Mouse (Mus musculus) midbrain, embryonic 12.5 days (tissue): Measurements from ENCODE around the gene Pdzd2. TPM values are rescaled to one million over a fixed set of nuclear protein-coding genes. Genes with fewer than 3 reads are reported as not detected.

Experiments
- ATAC-seq: fragments of 200-750 bp; cut with Nextera tagmentation; 2 replicates; pipeline ENCODE4 v1.8.0; 2017; ENCODE audit warnings: low read depth, moderate TSS enrichment, moderate library complexity; ENCODE audit not compliant: low FRiP score
- H3K27ac ChIP-seq: fragments of 300-500 bp; sonication (generic); replicated peaks from 2 replicates; pipeline ENCODE4 v1.5.1; 2016; ENCODE audit warnings: mild to moderate bottlenecking
- H3K27me3 ChIP-seq: fragments of 300-500 bp; sonication (generic); 2 replicates; pipeline ENCODE4 v1.6.1; 2016; ENCODE audit warnings: mild to moderate bottlenecking
- H3K36me3 ChIP-seq: fragments of 300-500 bp; sonication (generic); 2 replicates; pipeline ENCODE4 v1.6.1; 2016
- H3K4me1 ChIP-seq: fragments of 300-500 bp; sonication (generic); 2 replicates; pipeline ENCODE4 v1.6.1; 2016
- H3K4me2 ChIP-seq: fragments of 300-500 bp; sonication (generic); replicated peaks from 2 replicates; pipeline ENCODE4 v1.6.1; 2016; ENCODE audit warnings: mild to moderate bottlenecking, moderate library complexity
- H3K4me3 ChIP-seq: fragments of 300-500 bp; sonication (generic); 2 replicates; pipeline ENCODE4 v1.5.1; 2016; ENCODE audit warnings: mild to moderate bottlenecking
- H3K9ac ChIP-seq: fragments of 300-500 bp; sonication (generic); replicated peaks from 2 replicates; pipeline ENCODE4 v1.6.1; 2016; ENCODE audit warnings: mild to moderate bottlenecking, moderate library complexity
- H3K9me3 ChIP-seq: fragments of 300-500 bp; sonication (generic); 2 replicates; pipeline ENCODE4 v1.6.1; 2016; ENCODE audit warnings: mild to moderate bottlenecking
- WGBS: fragments of 180-500 bp; shearing (Covaris S2); methylation state at CpG from one replicate; pipeline ENCODE4 v1.1.7; 2016; 5-methylcytosine and 5-hydroxymethylcytosine counted together
- polyA plus RNA-seq: library from polyadenylated mRNA; unstranded; fragments of >200 nt; fragmentation: Nextera tagmentation; extraction: Ambion mirVana; gene quantifications from 2 replicates; pipeline ENCODE4 v1.2.1, GENCODE M21; 2016

Pdzd2 gene
- polyA plus RNA-seq, 1 experiment from 2014 or later = 9.5 TPM

DNA sequence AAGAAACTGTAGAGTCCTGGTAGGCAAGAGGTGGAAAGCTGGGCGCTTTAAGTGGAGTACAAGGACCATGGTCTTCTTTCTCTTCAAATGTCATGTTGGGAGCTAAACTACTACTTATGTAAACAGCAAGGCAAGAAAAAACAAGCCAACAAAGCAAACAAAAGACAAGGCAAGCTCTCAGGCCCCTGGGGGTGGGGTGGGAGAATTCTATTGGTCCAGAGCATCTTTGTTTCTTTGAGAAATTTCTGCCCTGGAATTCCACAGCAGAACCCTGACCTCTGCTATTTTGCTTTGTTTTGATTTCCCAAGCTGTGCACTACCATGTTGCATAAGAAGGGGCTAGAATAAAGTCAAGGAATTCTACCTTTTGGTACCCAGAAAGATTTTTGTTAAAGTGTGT is 307.4 kb downstream of the Pdzd2 start:
- Histone ChIP-seq H3K4me3 (no peak overlapping the region), H3K9me3 (no peaks in the 10 kb centered on the region), H3K9ac (no peak overlapping the region), H3K4me2 (no peak overlapping the region), H3K36me3 (no peaks in the 10 kb centered on the region), H3K27me3 (no peaks in the 10 kb centered on the region; the same call in 1 of the 2 replicates), H3K27ac (no peak overlapping the region), H3K4me1 (no peaks in the 10 kb centered on the region)
- 79% methylated on average over 1 of the region's 1 CpGs for WGBS
- ATAC-seq = no peak

DNA sequence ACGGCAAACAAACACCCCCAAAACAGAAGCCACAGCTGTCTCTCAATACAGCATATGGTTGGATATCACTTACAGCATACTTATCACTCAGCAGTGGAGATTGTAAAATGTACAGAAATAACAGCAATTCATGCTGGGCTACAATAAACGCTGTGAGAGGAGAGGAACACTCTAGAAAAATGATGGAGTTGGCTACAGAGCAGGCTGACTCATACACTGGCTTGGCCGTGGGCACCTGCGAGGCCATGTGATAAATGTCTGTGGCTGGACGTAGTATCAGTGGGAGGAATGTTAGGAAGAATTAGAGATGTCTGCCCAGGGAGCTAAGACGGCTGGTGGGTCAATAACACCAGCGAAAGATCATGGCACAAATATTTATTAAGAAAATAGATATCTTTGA is 308.0 kb downstream of the Pdzd2 start:
- H3K4me1 ChIP-seq = no peaks in the 10 kb centered on the region
- H3K27ac ChIP-seq = no peak overlapping the region
- no peaks in the 10 kb centered on the region for H3K36me3 ChIP-seq
- H3K4me2 ChIP-seq = no peak overlapping the region
- H3K9ac ChIP-seq = no peak overlapping the region
- 82% methylated on average over 7 of the region's 7 CpGs for WGBS
- no peak for ATAC-seq
- H3K4me3 ChIP-seq = no peak overlapping the region
- no peaks in the 10 kb centered on the region; the same call in 1 of the 2 replicates for H3K27me3 ChIP-seq
- H3K9me3 ChIP-seq = no peaks in the 10 kb centered on the region

DNA sequence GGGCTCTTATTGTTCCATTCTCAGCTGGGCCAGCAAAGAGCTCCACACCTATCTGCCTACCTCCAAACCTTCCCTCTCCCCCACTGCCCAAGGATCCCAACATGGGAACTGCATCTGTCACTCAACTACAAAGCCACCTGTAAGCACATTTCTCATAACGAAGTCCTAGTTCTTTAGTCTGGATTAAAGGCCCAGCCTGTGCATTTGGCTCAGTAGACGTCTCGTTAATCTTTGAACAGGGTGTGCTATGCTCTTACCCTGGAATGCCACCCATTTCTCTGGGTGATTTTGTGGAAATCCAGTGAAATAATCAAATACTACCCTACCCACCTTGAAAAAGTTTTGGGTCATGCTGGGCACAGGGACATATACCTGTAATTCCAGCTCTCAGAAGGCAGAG is 308.5 kb downstream of the Pdzd2 start:
- H3K9me3 ChIP-seq = no peaks in the 10 kb centered on the region
- no peak overlapping the region for H3K27ac ChIP-seq
- H3K9ac ChIP-seq = no peak overlapping the region
- no peak overlapping the region for H3K4me2 ChIP-seq
- no peak for ATAC-seq
- H3K27me3 ChIP-seq = no peaks in the 10 kb centered on the region; the same call in 1 of the 2 replicates
- WGBS = 91% methylated on average over 3 of the region's 3 CpGs
- H3K36me3 ChIP-seq = no peaks in the 10 kb centered on the region
- H3K4me3 ChIP-seq = no peak overlapping the region
- no peaks in the 10 kb centered on the region for H3K4me1 ChIP-seq

DNA sequence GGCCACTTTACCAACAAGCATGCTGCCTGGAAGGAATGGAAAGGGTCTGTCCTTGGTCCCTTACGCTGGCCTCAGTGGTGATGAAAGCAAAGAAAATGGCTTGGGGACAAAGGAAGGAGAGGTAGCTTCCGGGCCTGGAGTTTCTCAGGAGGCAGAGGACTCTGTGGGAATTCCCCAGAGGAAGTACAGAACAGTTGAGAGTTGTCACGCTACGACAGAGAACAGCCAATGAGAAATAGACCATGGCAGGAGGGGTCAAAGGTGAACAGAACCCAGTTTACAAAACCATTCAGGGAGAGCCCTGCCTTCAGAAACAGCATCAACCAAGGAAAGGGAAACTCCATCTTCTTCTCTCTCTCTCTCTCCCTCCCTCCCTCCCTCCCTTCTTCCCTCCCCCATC is 309.1 kb downstream of the Pdzd2 start:
- ATAC-seq = no peak
- no peaks in the 10 kb centered on the region for H3K4me1 ChIP-seq

DNA sequence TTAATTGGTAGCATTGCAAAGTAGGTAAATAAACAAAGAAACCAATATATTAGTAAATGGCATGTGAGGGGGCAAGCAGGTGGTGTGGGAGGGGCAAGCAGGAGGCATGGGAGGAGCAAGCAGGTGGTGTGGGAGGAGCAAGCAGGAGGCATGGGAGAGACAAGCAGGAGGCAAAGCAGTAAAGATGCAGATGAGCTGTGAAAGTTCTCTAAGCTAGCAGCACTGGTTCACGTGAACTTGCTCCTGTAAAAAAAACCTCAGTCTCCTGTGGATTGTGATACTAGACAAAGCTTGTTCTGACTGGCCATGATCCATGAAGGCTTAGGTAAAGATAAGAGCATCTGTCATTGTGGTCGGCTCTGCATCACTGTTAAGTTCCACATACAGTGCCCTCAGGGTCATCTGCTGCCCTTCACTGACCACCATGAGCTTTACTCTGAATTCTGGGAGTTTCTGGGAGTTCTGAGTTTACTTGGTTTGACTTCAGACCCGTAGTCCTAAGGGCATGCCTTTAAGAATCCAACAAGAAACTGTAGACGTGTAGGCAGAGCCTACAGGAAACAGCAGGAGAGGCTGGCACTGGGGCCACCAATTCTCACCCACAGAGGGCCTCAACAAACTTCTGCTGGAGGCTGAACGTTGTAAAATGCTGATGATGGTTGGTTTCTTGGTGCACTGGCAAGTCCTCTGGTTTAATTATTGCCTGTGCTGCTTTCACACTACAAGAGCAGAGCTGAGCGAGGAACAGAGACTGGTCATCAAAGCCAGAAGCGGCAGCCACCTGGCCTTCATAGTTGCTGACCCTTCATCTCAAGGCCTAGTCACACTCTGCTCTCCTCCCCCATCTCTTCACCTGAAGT is 309.9 kb downstream of the Pdzd2 start:
- WGBS = 80% methylated on average over 7 of the region's 7 CpGs
- Histone ChIP-seq H3K36me3 (no peaks in the 10 kb centered on the region), H3K27me3 (no peaks in the 10 kb centered on the region), H3K4me1 (no peaks in the 10 kb centered on the region), H3K4me3 (no peak overlapping the region), H3K27ac (no peak overlapping the region), H3K9me3 (no peaks in the 10 kb centered on the region), H3K9ac (no peak overlapping the region), H3K4me2 (no peak overlapping the region)
- ATAC-seq = no peak

More for the DNA sequence above, 309.1 kb downstream of the Pdzd2 start:
- H3K9me3 ChIP-seq = no peaks in the 10 kb centered on the region
- H3K4me3 ChIP-seq = no peak overlapping the region
- no peak overlapping the region for H3K9ac ChIP-seq
- no peaks in the 10 kb centered on the region for H3K27me3 ChIP-seq
- no peak overlapping the region for H3K4me2 ChIP-seq
- H3K27ac ChIP-seq = no peak overlapping the region
- H3K36me3 ChIP-seq = no peaks in the 10 kb centered on the region
- 53% methylated on average over 4 of the region's 4 CpGs for WGBS

DNA sequence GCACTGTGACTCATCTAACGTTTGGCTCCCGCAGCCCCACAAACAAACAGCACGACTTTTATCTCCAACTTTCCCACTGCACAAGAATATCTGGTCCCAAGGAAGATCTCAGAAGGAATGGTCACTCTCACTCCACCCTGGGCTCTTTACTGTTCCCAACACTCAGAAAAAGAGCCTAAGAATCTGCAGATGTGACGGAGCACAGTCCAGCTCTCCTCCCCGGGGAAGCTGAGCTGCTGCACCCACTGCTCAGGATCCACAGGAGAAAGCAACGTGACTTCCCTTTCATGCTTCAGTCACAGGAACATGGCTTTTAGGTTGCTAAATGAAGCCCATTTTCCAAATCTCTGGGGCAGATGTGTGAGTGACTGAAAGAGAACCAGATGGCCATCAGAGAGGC is 311.9 kb downstream of the Pdzd2 start:
- no peaks in the 10 kb centered on the region for H3K36me3 ChIP-seq
- 77% methylated on average over 6 of the region's 6 CpGs for WGBS
- no peak overlapping the region for H3K27ac ChIP-seq
- H3K4me3 ChIP-seq = no peak overlapping the region
- H3K9me3 ChIP-seq = no peaks in the 10 kb centered on the region
- no peak for ATAC-seq
- H3K4me1 ChIP-seq = peaks cover 2% of the 10 kb centered on the region; the same call in 1 of the 2 replicates
- no peak overlapping the region for H3K9ac ChIP-seq
- no peaks in the 10 kb centered on the region for H3K27me3 ChIP-seq
- H3K4me2 ChIP-seq = no peak overlapping the region

DNA sequence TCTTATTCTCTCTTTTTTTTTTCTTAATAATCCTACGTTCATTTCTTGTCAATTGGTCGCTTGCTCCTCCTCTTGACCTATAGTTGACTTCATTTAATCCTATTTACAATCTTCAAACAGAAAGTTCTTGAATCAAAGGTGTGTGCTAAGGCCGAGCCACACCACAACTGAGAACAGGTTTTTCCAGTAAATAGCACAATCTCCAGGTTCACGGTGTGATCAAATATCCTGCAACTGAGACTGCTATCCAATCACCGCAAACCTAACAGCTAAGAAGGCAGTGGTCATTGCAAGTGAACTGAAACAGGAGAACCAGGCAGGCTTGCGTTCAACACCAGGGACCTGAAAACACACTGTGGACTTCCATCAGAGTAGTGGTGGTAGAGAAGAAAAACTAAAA is 313.4 kb downstream of the Pdzd2 start:
- H3K9me3 ChIP-seq = no peaks in the 10 kb centered on the region
- 87% methylated on average over 6 of the region's 6 CpGs for WGBS

DNA sequence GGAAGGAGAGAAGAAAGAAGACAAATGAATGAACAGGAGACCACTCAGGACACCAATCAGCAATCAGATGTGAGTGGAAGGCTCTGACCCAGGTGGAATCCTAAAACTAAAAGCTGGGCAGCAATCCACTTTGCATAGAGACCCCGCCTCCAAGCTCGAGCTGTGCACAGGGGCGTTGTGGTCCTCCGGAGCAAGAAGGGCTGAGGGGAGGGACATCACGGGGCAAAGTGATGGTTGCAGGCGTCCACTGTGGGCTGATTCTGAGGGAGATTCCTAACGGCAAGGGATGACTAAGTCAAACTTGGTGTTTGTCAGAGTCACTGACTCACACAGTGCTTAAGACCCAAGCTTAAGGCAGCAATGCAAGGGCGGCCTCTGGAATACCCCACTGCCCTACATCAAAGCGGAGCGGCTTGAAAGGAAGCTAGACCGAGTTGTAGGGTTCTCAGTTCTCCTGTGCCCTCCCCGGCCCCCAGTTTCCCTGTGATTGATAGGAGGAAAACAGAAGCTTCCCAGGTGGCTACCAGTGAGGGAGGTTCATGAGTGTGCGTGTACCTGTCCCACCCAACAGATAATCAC is 314.6 kb downstream of the Pdzd2 start:
- WGBS = 47% methylated on average over 13 of the region's 13 CpGs
- Histone ChIP-seq H3K4me1 (peaks cover 2% of the 10 kb centered on the region; the same call in 1 of the 2 replicates), H3K4me2 (no peak overlapping the region), H3K9me3 (no peaks in the 10 kb centered on the region), H3K36me3 (no peaks in the 10 kb centered on the region), H3K27me3 (no peaks in the 10 kb centered on the region), H3K9ac (no peak overlapping the region), H3K27ac (no peak overlapping the region), H3K4me3 (no peak overlapping the region)
- ATAC-seq = 0 out of 2 replicates have a peak, but pooled peaks have one; percentile 38

More for the DNA sequence above, 313.4 kb downstream of the Pdzd2 start:
- no peak overlapping the region for H3K4me3 ChIP-seq
- H3K27ac ChIP-seq = no peak overlapping the region
- no peak for ATAC-seq
- H3K4me2 ChIP-seq = no peak overlapping the region
- no peaks in the 10 kb centered on the region for H3K27me3 ChIP-seq
- H3K9ac ChIP-seq = no peak overlapping the region
- H3K36me3 ChIP-seq = no peaks in the 10 kb centered on the region
- peaks cover 2% of the 10 kb centered on the region; the same call in 1 of the 2 replicates for H3K4me1 ChIP-seq

DNA sequence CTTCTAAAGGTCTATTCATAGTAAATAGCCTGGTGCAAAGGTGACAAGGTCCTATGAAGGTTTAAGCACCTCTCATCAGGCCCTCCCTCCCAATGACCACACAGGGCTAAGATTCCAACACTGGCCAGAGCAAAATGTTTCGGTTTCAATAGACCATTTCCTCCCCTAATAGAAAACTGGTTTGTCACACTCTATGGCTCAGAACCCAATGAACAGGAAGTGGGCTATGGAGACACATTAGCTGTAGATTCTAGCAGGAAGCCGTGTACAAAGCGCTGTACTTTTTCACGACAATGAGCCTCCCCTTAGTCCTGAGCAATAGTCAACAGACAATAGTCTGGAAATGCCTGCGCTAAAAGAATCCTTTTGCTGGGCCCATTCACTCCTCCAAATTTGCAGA is 315.5 kb downstream of the Pdzd2 start:
- Histone ChIP-seq H3K27me3 (no peaks in the 10 kb centered on the region), H3K9ac (no peak overlapping the region), H3K4me3 (no peak overlapping the region), H3K27ac (no peak overlapping the region), H3K36me3 (no peaks in the 10 kb centered on the region), H3K4me1 (peaks cover 2% of the 10 kb centered on the region; the same call in 1 of the 2 replicates), H3K9me3 (no peaks in the 10 kb centered on the region), H3K4me2 (no peak overlapping the region)
- no peak for ATAC-seq
- WGBS = 57% methylated on average over 5 of the region's 5 CpGs

DNA sequence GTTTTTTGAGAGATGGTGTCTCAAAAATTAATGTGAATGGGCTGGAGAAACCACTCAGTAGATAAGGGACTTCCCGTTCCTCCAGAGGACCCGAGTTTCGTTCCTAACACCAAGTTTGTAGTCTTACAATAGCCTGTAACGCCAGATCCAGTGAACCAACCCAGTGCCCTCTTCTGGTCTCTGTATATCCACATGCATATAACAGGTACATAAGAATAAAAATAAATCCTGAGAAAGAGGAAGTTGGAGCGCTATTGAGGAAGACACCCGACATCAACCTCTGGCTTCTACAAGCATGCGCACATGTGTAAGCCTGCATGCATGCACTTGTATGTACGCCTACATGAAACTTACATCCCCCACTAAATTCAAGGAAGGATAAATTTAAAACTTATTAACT is 318.8 kb downstream of the Pdzd2 start:
- Histone ChIP-seq H3K4me2 (no peak overlapping the region), H3K4me1 (peaks cover 2% of the 10 kb centered on the region; the same call in 1 of the 2 replicates), H3K9me3 (no peaks in the 10 kb centered on the region), H3K27me3 (no peaks in the 10 kb centered on the region), H3K9ac (no peak overlapping the region), H3K27ac (no peak overlapping the region), H3K36me3 (no peaks in the 10 kb centered on the region), H3K4me3 (no peak overlapping the region)
- no peak for ATAC-seq
- WGBS = 95% methylated on average over 8 of the region's 8 CpGs

DNA sequence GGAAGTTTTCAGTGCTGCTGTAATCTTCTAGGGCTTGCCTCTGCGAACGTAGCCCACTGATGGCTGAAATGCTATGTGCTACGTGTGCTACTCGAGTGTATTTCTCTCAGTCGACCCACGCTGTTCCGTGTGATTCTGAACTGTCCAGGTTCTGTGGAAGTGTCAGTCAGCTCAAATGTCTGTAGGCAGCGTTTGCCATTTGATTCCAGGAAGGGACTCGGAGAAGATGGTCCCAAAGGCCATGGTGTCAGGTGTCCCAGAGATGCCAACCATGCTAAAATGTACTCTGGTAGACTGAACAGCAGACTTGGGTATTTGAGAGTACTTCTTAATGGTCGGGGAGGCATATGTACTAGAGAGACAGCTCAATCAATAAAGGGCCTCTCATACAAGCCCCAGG is 319.3 kb downstream of the Pdzd2 start:
- ATAC-seq = no peak
- Histone ChIP-seq H3K9ac (no peak overlapping the region), H3K4me1 (peaks cover 2% of the 10 kb centered on the region; the same call in 1 of the 2 replicates), H3K4me2 (no peak overlapping the region), H3K4me3 (no peak overlapping the region), H3K27ac (no peak overlapping the region), H3K36me3 (no peaks in the 10 kb centered on the region), H3K27me3 (no peaks in the 10 kb centered on the region), H3K9me3 (no peaks in the 10 kb centered on the region)
- 95% methylated on average over 10 of the region's 10 CpGs for WGBS

DNA sequence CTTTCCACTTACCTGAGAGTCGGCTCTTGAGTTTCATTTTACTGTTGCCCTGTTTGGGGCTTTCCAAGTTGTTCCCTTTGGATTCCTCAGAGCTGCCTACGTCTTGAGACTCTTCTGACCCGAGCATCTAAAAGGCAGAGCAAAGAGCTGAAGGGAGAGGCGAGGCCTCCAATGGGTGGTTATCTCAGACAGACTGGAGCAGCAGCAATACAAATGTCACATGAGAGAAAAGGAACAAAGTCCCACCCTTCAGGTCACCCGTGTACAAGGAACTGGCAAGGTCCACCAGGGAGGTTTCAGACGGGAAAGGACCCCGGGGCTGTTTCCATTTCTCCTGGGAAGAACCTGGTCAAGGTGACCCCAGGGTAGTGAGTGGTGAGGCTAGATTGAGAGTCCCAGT is 320.3 kb downstream of the Pdzd2 start:
- H3K4me3 ChIP-seq = no peak overlapping the region
- H3K36me3 ChIP-seq = no peaks in the 10 kb centered on the region
- H3K27me3 ChIP-seq = no peaks in the 10 kb centered on the region
- peaks cover 2% of the 10 kb centered on the region; the same call in 1 of the 2 replicates for H3K4me1 ChIP-seq
- no peak for ATAC-seq
- no peak overlapping the region for H3K9ac ChIP-seq
- H3K27ac ChIP-seq = no peak overlapping the region
- no peaks in the 10 kb centered on the region for H3K9me3 ChIP-seq
- 82% methylated on average over 7 of the region's 7 CpGs for WGBS
- no peak overlapping the region for H3K4me2 ChIP-seq
